8 mouse cellular contexts compared by ENCODE assay signal in the genomic region with DNA sequence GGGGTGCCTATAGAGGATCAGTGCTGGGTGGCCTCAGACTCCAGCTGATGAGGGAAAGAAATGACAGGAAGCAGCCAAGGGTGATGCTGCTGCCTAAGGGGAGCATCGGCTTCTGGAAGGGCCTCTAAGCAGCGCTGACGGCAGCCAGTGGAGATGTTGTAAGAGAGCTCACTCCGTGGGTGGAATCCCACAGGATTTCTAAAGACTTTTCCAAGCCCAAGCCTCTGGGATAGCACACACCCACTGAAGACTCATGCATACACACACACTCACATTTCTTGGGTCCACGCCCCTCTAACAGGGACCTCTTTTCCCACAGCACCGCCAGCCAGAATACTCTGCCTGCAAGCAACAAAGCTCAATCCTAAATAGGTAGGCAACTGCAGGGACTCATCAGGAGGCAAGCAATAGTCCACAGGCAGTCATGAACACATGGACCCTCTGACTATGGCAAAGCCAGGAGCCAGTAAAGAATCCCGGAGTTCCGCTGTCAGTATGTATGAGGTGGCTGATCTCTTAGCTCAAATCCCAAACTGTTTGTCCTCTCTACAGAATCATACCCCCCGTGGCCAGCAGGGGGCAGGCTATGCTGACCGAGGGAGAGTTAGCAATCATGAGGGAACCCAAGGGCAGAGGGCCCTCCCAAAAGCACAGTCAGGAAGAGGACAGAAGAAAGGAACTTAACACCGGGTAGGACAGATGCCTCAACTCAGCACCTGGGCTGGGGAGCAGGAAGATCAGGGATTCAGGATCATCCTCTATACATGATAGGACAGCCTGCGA. TPM values are rescaled to one million over a fixed set of nuclear protein-coding genes. Genes with fewer than 3 reads are reported as not detected.
DNase-seq lines count a peak whose midpoint lies in the region; ATAC-seq lines count a peak whose summit lies in the region.
"Had no signal": no experiment of that assay in that cellular context is flagged by ENCODE, and none has a peak within 500 bp of the region (broad histone marks: within the 10 kb centered on the region; RNA-seq: fewer than 3 reads in every experiment).

No protein-coding gene starts in this region.

- 48% methylated on average over 12 of the region's 12 CpGs for WGBS in midbrain, embryonic 10.5 days
- 49% methylated on average over 12 of the region's 12 CpGs for WGBS in midbrain, embryonic 15.5 days
- 50% methylated on average over 12 of the region's 12 CpGs for WGBS in limb, embryonic 10.5 days

- no peak for ATAC-seq in midbrain, embryonic 15.5 days (replicated peaks)

- no peaks in the 10 kb centered on the region for H3K36me3 ChIP-seq in midbrain, embryonic 10.5 days
- H3K36me3 ChIP-seq in midbrain, embryonic 15.5 days (replicated peaks) = no peaks in the 10 kb centered on the region
- no peaks in the 10 kb centered on the region for H3K36me3 ChIP-seq in limb, embryonic 10.5 days
- H3K36me3 ChIP-seq: hindbrain, embryonic 15.5 days had no signal

- intact Hi-C loops in gastrocnemius, postnatal 36 days (cut with DNase I) = no loop called here

- H3K27me3 ChIP-seq in midbrain, embryonic 10.5 days (ENCODE audit: low read depth, poor library complexity, severe bottlenecking) = peaks cover 60% of the 10 kb centered on the region
- peaks cover 38% of the 10 kb centered on the region for H3K27me3 ChIP-seq in midbrain, embryonic 15.5 days (replicated peaks)
- H3K27me3 ChIP-seq in limb, embryonic 10.5 days (ENCODE audit: low read depth, poor library complexity, severe bottlenecking) = peaks cover 54% of the 10 kb centered on the region

- no peaks in the 10 kb centered on the region for H3K9me3 ChIP-seq in midbrain, embryonic 10.5 days (replicated peaks)
- H3K9me3 ChIP-seq in midbrain, embryonic 15.5 days = no peaks in the 10 kb centered on the region
- no peaks in the 10 kb centered on the region for H3K9me3 ChIP-seq in limb, embryonic 10.5 days (replicated peaks)
- H3K9me3 ChIP-seq: hindbrain, embryonic 15.5 days had no signal

- peak; percentile 75 for DNase-seq in midbrain, embryonic 10.5 days (ENCODE audit: low spot score)
- peak; percentile 84 for DNase-seq in NIH3T3 (ENCODE audit: low read depth)
- DNase-seq in c-Kit-negative CD71-positive TER-119-positive erythroid progenitor cells, embryonic 14.5 days (ENCODE audit: low read depth, low spot score) = peak; percentile 36
- DNase-seq in gastrocnemius, postnatal 36 days = peak; percentile 52 to 60
- peak; percentile 81 for DNase-seq in limb, embryonic 10.5 days (ENCODE audit: low spot score)
- peak; percentile 74 for DNase-seq in retina, embryonic 14.5 days (ENCODE audit: low spot score)

- no peak overlapping the region for H3K4me3 ChIP-seq in midbrain, embryonic 10.5 days
- H3K4me3 ChIP-seq in midbrain, embryonic 15.5 days = no peak overlapping the region
- no peak overlapping the region for H3K4me3 ChIP-seq in limb, embryonic 10.5 days
- H3K4me3 ChIP-seq: hindbrain, embryonic 15.5 days had no signal

- H3K27ac ChIP-seq in midbrain, embryonic 10.5 days (replicated peaks) = no peak overlapping the region
- no peak overlapping the region for H3K27ac ChIP-seq in midbrain, embryonic 15.5 days
- H3K27ac ChIP-seq in limb, embryonic 10.5 days = no peak overlapping the region
- H3K27ac ChIP-seq: hindbrain, embryonic 15.5 days had no signal

- H3K9ac ChIP-seq in midbrain, embryonic 15.5 days = no peak overlapping the region
- H3K9ac ChIP-seq: hindbrain, embryonic 15.5 days had no signal

- H3K4me1 ChIP-seq in midbrain, embryonic 10.5 days = peaks cover 23% of the 10 kb centered on the region
- no peaks in the 10 kb centered on the region for H3K4me1 ChIP-seq in midbrain, embryonic 15.5 days
- H3K4me1 ChIP-seq in limb, embryonic 10.5 days = peaks cover 16% of the 10 kb centered on the region
- H3K4me1 ChIP-seq: hindbrain, embryonic 15.5 days had no signal

- H3K4me2 ChIP-seq in midbrain, embryonic 15.5 days = no peak overlapping the region
- H3K4me2 ChIP-seq: hindbrain, embryonic 15.5 days had no signal

RNA-seq across cellular contexts. Expression of a gene that starts 13.1 kb away (rescaled TPM):
- polyA plus RNA-seq in midbrain, embryonic 10.5 days (2016; fragmentation: Nextera tagmentation; extraction: Ambion mirVana) = 0.07 TPM in 1 of 2 replicates, not detected in the other
- polyA plus RNA-seq in midbrain, embryonic 15.5 days (2015; fragmentation: Nextera tagmentation; extraction: Ambion mirVana) = not detected in 2 replicates
- not detected for total RNA-seq in gastrocnemius, postnatal 36 days (2021)
- 0.35 TPM in 1 of 2 replicates, not detected in the other for polyA plus RNA-seq in limb, embryonic 10.5 days (2016; fragmentation: Nextera tagmentation; extraction: Ambion mirVana)
- polyA plus RNA-seq: hindbrain, embryonic 15.5 days had no signal

RNA-seq across cellular contexts. Expression of a gene that starts 32.7 kb away (rescaled TPM):
- polyA plus RNA-seq in midbrain, embryonic 10.5 days (2016; fragmentation: Nextera tagmentation; extraction: Ambion mirVana) = 10.7 and 12.9 TPM in 2 replicates
- polyA plus RNA-seq in midbrain, embryonic 15.5 days (2015; fragmentation: Nextera tagmentation; extraction: Ambion mirVana) = 9.2 and 9.4 TPM in 2 replicates
- total RNA-seq in gastrocnemius, postnatal 36 days (2021) = 1 to 10 TPM; 2.1 to 2.5 TPM
- 11.5 and 11.9 TPM in 2 replicates for polyA plus RNA-seq in limb, embryonic 10.5 days (2016; fragmentation: Nextera tagmentation; extraction: Ambion mirVana)

RNA-seq across cellular contexts. Expression of a gene that starts 56.8 kb away (rescaled TPM):
- polyA plus RNA-seq in midbrain, embryonic 10.5 days (2016; fragmentation: Nextera tagmentation; extraction: Ambion mirVana) = 13.4 and 14.5 TPM in 2 replicates
- 0.14 and 0.59 TPM in 2 replicates for polyA plus RNA-seq in midbrain, embryonic 15.5 days (2015; fragmentation: Nextera tagmentation; extraction: Ambion mirVana)
- total RNA-seq in gastrocnemius, postnatal 36 days (2021) = not detected
- polyA plus RNA-seq in limb, embryonic 10.5 days (2016; fragmentation: Nextera tagmentation; extraction: Ambion mirVana) = 12.8 and 13.4 TPM in 2 replicates
